Mouse (Mus musculus) liver, embryonic 14.5 days (tissue): Measurements from ENCODE around the gene Slc8b1.

Experiments used
- CTCF ChIP-seq: IDR thresholded peaks from 2 replicates; pipeline ENCODE4 v1.5.1; 2016; ENCODE audit warnings: antibody characterized with exemption, low read depth, control low read depth
- EP300 ChIP-seq: IDR thresholded peaks from 2 replicates; pipeline ENCODE4 v1.6.1; 2016; ENCODE audit warnings: antibody characterized with exemption, low read depth

GRCm38 (mm10) chr5:120566681-120567252, 55.8 kb downstream of the Slc8b1 start:
- TF ChIP-seq CTCF (no peak), EP300 (no peak)
